Mouse (Mus musculus): ENCODE measurements at regions not wholly inside any gene's neighbourhood (a gene's known extent, or its start where the extent isn't known, plus 50 kb on each side); places are given as distances from the start of the nearest gene placed in this dataset.

- intact Hi-C loops (cut with DNase I): no loop called here
Observed at GRCm38 (mm10) chr10:66102103-66102502, 993.8 kb upstream of the Jmjd1c start.

DNA sequence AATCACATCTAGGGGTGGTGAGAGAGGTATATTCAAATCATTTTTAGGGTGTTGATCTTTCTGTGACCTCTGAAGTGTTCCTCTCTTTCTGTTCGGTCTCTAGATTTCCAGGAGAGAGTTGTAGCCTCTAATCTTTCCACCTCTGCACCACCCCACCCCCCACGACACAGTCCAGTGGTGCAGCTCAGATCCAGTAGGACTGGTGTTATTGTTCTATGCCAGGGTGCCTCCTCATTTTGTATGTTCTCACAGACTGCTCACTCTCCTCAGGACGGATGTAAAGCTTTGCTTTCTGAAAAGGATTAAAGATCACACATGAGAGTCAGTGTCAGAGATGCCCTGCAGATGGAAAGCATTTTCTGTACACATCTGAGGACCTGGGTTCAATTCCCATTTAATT, 964.6 kb upstream of the Jmjd1c start:
- intact Hi-C loops (cut with DNase I): no loop called here
- no peak for DNase-seq

More at GRCm38 (mm10) chr10:66102103-66102502, 993.8 kb upstream of the Jmjd1c start:
- DNase-seq: no peak

- DNase-seq: no peak
- intact Hi-C loops (cut with DNase I): no loop called here
Observed at GRCm38 (mm10) chr10:66132025-66132424, 963.9 kb upstream of the Jmjd1c start.

GRCm38 (mm10) chr10:66142413-66142812, 953.5 kb upstream of the Jmjd1c start:
- DNase-seq: no peak
- intact Hi-C loops (cut with DNase I): no loop called here

GRCm38 (mm10) chr10:66142910-66143309, 953.0 kb upstream of the Jmjd1c start:
- no peak for DNase-seq
- intact Hi-C loops (cut with DNase I): no loop called here

DNA sequence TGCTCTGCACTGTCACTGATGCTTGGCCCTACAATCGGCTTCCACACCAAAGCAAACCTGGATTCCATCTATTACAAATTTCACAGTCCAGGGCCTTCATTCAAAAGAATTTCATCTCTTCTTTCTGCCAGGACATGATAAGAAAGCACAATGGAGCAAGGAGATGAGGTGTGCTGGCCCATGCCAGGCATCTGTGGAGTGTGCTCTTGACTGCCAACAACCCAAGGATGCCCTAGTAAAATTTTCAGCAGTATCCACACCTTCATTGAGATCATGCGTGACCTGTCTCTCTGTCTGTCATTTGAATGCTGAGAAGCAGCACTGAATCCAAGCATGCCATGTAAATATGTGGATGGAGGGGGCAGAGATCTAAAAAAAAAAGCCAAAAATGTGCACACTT, 945.0 kb upstream of the Jmjd1c start:
- DNase-seq: no peak
- intact Hi-C loops (cut with DNase I): no loop called here

DNA sequence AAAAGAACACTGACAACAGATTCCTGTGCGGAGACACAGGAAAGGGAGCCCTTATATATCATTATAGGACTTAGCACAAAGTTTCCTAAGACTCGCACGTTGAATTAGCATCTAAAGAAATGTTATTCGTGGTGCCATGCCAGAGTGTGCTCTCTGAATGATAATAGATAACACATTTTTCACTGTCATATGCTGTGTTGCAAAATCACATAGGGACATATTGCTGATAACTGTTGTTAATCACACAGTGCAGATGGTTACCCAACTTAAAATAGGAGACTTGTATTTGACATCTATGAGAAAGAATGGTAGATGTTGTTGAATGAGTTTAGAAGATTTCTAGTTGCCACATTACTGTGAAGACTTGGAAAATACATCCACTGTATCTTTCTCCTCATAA, 943.1 kb upstream of the Jmjd1c start:
- intact Hi-C loops (cut with DNase I): no loop called here

GRCm38 (mm10) chr10:66160916-66161556, 934.9 kb upstream of the Jmjd1c start:
- no peak for DNase-seq
- intact Hi-C loops (cut with DNase I): no loop called here

More for the DNA sequence above, 943.1 kb upstream of the Jmjd1c start:
- no peak for DNase-seq

GRCm38 (mm10) chr10:66172803-66173202, 923.1 kb upstream of the Jmjd1c start:
- intact Hi-C loops (cut with DNase I): no loop called here
- DNase-seq: no peak

DNA sequence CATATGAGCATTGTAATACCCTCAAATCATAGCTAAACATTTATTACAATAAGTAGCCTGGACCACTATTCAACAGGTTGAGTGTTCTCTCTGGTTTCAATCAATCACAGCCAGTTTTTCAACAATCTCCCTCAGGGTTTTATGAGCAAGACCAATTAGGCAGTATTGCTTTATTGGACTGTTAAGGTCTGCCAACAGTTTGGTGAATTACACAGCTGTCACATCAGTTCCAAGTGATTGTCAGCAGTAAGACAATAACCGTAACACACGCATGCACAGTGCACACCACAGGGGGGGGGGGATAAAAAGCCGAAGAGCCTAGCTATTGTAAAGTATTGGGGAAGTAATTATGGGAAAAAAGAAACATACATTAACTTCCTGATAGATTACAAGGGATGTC, 918.6 kb upstream of the Jmjd1c start:
- intact Hi-C loops (cut with DNase I): no loop called here

GRCm38 (mm10) chr10:66181231-66181630, 914.7 kb upstream of the Jmjd1c start:
- intact Hi-C loops (cut with DNase I): no loop called here
- DNase-seq: no peak

More for the DNA sequence above, 918.6 kb upstream of the Jmjd1c start:
- DNase-seq: no peak

DNA sequence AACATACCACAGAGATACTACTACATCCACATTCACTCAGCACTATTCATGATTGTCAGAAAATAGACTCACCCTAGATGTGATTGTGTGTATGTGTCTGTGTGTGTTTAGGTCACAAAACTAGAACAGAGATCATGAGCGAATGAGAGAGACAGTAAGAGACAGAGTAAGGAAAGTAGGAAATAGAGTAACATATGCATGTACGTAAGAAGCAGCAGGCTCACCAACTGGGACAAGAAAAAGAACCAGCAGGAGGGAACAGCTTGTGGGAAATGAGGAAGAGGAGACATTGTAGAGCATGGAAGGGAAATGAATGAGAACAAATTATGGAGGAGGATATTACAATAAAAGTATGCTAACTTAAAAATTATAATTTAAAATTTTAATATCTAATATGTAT, 912.9 kb upstream of the Jmjd1c start:
- intact Hi-C loops (cut with DNase I): no loop called here

GRCm38 (mm10) chr10:66187038-66187437, 908.9 kb upstream of the Jmjd1c start:
- DNase-seq: no peak
- intact Hi-C loops (cut with DNase I): no loop called here

More for the DNA sequence above, 912.9 kb upstream of the Jmjd1c start:
- no peak for DNase-seq

DNA sequence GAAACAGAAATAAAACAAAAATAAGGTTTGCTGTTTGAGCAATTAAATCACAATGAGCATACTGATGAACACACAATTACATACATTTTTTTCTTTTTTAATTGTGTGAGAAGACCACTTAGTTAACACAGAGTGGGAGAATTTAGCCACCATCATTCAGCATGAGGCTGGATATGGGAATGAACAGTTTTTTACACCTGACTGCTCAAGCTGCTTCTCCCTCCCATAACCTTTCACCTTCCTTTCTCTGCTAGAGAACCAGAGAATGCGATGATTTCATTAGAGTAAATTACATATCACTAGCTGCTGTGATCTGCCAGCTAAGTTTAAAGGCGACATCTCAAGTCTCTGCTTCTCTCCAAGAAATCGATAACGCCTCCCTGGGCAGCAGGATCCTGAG, 894.8 kb upstream of the Jmjd1c start:
- no peak for DNase-seq
- intact Hi-C loops (cut with DNase I): no loop called here

- no peak for DNase-seq
- intact Hi-C loops (cut with DNase I): no loop called here
Observed at GRCm38 (mm10) chr10:66228123-66228522, 867.8 kb upstream of the Jmjd1c start.

- intact Hi-C loops (cut with DNase I): no loop called here
- DNase-seq: no peak
Observed at GRCm38 (mm10) chr10:66234370-66234916, 861.5 kb upstream of the Jmjd1c start.

- DNase-seq: no peak
Observed at GRCm38 (mm10) chr10:66256377-66256776, 839.5 kb upstream of the Jmjd1c start.

GRCm38 (mm10) chr10:66270647-66271270, 825.2 kb upstream of the Jmjd1c start:
- DNase-seq: no peak
- intact Hi-C loops (cut with DNase I): no loop called here

More at GRCm38 (mm10) chr10:66256377-66256776, 839.5 kb upstream of the Jmjd1c start:
- intact Hi-C loops (cut with DNase I): no loop called here

DNA sequence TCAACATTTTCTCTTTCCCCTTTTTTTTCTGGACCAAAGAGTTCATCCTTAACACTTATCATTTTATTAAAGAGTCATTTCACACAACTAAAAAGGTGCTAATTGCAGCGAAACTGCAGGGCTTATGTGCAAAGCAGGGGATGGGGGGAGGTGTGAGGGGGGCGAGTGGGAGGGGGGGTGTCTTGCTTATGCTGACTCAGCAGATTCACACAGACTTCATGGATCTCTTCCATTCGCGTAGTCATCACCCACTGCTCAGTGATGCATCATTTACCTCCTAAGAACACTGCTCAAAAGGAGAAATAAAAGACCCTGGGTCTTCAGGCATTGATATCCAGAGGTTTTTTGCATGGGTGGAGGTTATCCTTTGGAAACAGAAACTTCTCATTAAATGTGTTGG, 800.3 kb upstream of the Jmjd1c start:
- intact Hi-C loops (cut with DNase I): no loop called here
- no peak for DNase-seq

GRCm38 (mm10) chr10:66303235-66303780, 792.6 kb upstream of the Jmjd1c start:
- intact Hi-C loops (cut with DNase I): no loop called here

GRCm38 (mm10) chr10:66304901-66305300, 791.0 kb upstream of the Jmjd1c start:
- intact Hi-C loops (cut with DNase I): no loop called here
- no peak for DNase-seq

More at GRCm38 (mm10) chr10:66303235-66303780, 792.6 kb upstream of the Jmjd1c start:
- no peak for DNase-seq

DNA sequence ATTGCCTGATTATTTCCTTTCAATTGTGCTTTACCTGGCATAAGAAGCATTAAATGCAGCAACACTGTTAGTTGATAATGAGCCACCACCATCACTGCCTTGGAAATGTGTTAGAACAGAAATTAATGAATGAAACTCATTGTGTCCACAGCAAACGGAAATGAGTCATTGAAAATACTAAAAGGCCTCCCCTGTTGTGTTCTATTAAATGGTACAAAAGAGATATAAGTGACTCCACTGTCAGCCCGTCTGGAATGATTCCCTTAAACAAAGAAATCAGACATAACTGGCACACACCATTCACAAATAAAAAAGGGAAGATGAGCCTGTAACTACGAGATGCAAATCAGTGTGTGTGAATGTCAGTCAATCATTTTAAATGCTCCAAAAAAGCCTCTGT, 764.8 kb upstream of the Jmjd1c start:
- no peak for DNase-seq
- intact Hi-C loops (cut with DNase I): no loop called here

Data from heart, postnatal 14 days (tissue).